Mouse (Mus musculus) urinary bladder, adult 18-20 months (tissue): ENCODE results near the gene Saal1.
"Not testable (repeated sequence)": the region's sequence is repeated elsewhere in the genome, so short reads cannot be mapped to it uniquely, and the experiment has no call there.

Source experiments
- DNase-seq, 2 experiments: peaks; one replicate each; pipeline ENCODE4 v3.0.0; 2022; ENCODE audit warnings: low spot score in 2 of 2, mixed read lengths in 2 of 2

Gene Saal1

DNA sequence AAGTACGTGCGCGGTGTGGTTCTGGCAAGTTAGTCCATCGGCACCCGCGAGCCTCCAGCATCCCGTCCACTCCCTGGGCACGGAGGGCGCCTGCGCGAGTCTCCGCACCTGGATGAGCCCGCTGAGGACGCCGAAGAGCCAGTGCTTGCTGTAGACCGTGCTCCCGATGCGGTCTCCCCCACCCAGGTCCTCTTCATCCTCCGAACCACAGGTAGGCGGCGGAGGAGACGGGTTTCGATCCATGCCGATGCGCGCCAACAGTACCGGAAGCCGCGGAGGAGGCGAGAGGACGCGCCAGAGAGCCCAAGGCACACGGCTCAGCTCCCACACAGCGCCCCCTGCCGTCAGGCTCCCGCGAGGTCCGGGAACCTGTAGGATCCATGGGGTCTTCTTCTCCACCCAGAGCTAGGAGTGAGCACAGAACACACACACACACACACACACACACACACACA, at the start of gene Saal1:
TSS of gene Saal1 (minus strand) at position 291 of the 455 bp plus-strand sequence.
- DNase-seq: peak; percentile 64 to 79

DNA sequence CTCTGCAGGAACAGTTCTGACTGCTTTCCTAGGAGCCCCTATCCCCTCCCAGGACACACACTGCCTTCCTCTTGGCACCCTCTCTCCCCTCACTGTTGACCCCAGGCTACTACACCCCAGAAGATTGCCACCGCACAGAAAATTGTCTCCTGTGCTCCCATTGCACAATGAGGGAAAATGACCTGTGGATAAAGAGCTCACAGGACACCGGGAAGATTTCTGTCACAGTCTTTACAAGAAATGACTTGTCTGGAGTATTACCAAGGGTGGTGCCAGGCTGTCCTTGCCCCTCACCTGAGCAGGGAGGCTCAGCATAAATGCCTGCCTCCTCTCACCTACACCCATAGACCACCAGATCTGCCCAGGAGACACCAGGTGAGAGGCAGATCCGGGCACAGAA, 41.0 kb upstream of the Saal1 start, which contains the start of gene Saa2:
TSS of gene Saa2 (plus strand) at position 301 of the 400 bp plus-strand sequence.
- no peak for DNase-seq

- no peak for DNase-seq
These were observed 38.0 kb upstream of the Saal1 start for GRCm38 (mm10) chr7:46748459-46748858.

- DNase-seq: no peak
These were observed 35.9 kb upstream of the Saal1 start for GRCm38 (mm10) chr7:46746381-46746780.

DNA sequence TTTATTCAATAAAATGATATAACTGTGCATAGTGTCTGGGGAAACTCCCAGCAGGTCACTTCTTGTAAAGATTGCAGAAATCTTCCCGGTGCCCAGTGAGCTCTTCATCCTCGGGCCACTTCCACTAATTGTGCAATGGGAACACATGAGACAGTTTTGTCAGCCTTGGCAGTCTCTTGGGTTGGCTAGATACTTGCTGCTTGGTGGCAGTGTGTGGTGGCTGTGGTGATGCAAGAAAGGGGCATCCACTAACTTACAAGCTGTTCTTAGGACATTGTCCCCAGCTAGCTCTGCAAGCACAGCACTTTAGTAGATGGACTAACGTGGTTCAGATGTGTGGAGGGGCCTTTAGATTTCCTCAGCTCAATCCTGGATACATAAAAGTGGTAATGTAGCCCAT, 35.3 kb upstream of the Saal1 start:
- no peak for DNase-seq

- DNase-seq: not testable (repeated sequence)
These were observed 32.4 kb upstream of the Saal1 start, which contains the start of gene Saa1 for GRCm38 (mm10) chr7:46742880-46743279. Gene Saa1, minus strand, starts transcription at chr7:46742980.

DNA sequence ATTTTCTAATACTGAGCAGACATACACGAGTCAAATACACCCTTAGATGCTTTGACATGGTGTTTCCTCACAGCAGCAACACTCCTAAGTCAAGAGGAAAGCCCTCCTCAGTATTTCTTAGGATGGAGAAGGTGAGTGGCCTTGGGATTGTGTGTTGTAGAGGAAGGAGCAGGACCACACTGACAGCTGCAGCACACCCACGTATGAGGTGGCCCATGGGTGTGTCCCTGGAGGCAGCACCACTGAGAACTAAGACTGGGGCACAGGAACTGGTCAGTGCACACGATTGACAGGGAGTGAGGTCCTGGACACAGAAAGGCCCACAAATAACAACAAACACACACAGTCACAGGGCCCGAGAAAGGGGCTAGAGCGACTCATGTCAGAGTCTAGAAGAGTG, 29.6 kb upstream of the Saal1 start:
- DNase-seq: not testable (repeated sequence)

- no peak for DNase-seq
These were observed 28.3 kb upstream of the Saal1 start for GRCm38 (mm10) chr7:46738561-46739460.

DNA sequence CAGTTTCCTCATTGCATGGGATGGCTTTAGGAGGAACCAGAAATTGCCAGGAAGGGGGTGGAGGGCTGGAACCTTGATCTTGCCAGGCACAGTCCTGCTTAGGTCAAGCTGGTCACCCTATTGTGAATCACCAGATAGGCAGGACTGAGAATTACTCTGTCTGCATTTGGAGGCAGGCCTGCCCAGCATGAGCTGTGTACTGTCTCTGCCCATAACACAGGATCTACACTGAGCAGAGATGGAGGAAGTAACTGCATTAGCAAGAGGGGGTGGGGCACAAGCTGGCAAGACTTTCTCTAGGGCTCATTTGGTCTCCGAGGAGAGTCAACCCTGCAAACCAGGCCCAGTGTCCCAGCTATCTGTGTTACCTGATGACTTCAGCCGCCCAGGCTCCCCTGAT, 24.5 kb upstream of the Saal1 start:
- no peak for DNase-seq

DNA sequence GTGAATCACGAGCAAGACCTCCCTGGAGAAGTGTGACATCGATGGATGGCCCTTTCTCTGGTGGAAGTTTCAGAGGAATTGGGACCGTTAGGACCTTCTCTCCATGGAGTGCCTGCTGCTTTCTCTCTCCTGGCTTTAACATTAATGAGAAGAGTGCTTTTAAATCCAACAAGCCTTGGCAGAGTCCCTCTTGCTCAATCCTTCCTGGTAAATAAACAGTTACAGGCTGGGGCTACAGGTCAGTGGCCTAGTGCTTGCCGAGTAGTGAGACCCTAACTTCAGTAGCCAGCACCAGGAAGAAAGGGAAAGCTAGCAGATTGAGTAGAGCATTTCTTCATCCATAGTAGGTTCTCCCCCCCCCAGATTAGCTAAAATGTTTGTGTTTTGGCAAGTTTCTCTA, 22.0 kb upstream of the Saal1 start, which contains the start of gene Saa4:
TSS of gene Saa4 (minus strand) at position 146 of the 400 bp plus-strand sequence.
- DNase-seq: no peak

DNA sequence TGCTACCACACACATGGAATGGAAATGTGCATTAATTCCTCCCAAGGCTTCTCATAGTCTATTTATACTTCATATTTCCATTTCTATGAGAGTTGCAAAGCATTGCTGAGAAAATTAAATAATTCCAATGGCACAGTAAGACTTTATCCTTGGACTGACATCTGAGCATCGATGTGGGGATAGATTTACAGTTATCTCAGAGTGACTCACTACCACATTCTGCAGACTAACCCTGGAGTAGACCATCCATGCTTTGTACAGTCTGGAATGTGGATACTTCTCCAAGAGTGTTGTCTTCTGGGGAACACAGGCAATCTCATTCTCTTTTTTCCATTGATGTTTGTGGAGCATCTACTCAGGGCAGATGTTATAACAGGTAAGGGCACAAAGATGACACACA, 17.1 kb upstream of the Saal1 start:
- DNase-seq: no peak

DNA sequence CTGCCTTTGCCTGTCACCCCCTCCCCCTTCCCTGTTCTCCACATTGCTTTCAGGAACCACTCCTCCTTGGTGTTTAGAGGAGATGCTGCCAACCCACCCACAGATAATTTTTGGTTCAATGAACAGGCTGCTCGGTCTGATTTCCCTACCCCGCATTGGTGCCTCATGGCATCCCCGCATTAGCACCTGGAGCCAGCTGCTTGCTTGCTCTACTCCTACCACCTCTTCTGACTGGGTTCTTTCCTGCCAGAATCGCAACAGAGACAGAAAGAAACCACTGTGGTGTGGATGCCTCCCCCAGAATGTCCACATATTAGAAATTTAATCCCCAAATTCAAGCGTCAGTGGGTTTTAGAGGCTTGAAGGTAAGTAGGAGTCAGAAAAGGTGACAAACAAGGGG, 13.9 kb upstream of the Saal1 start:
- no peak for DNase-seq

GRCm38 (mm10) chr7:46723849-46724248, 13.4 kb upstream of the Saal1 start:
- DNase-seq: no peak

- no peak for DNase-seq
These were observed 12.9 kb upstream of the Saal1 start for GRCm38 (mm10) chr7:46723354-46723753.

- DNase-seq: no peak
These were observed 10.0 kb upstream of the Saal1 start for GRCm38 (mm10) chr7:46720460-46720859.

DNA sequence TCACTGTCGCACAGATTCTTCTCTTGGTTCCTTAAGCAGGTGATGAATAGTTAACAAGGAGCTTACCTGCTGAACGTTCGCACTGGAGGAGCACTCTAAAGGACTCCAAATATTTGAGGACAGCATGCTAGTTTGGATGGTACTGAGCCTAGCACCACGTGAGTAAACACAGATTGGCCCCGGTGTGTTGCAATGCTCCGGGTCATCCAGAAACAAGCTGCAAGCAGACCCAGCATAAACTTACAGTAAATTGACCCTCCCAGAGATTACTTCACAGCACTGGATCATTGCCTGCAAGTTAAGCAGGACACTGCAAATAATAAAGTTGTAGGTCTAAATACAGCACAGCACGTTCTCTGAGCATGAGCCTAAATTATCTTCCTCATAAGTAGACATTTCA, 9.0 kb upstream of the Saal1 start:
- DNase-seq: peak in 1 of 2 experiments; percentile 69

GRCm38 (mm10) chr7:46718591-46719270, 8.3 kb upstream of the Saal1 start:
- no peak for DNase-seq

GRCm38 (mm10) chr7:46716897-46717296, 6.4 kb upstream of the Saal1 start:
- DNase-seq: no peak

GRCm38 (mm10) chr7:46715600-46715999, 5.1 kb upstream of the Saal1 start, which contains the start of gene Saa3:
Gene Saa3, minus strand, starts transcription at chr7:46715700.
- DNase-seq: no peak

DNA sequence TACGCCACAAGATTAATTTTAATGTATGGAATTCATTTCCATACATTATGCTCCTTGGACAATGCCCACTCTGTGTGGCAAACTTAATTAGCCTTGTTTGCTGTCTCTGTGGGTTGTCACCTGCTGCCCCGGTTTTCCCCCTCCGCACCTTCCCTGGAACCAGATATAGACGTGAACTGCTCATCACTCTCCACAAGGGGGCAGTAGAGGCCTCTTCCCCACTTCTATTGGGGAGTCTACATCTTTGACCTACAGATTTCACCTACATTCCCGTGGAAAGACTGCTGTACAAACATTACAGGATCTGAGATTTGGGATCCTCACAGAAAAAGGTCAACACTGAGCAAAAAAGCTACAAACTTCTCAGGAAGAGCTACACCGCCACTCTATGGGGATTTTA, 4.0 kb upstream of the Saal1 start:
- peak; percentile 25 to 32 for DNase-seq

- no peak for DNase-seq
These were observed 1.8 kb upstream of the Saal1 start for GRCm38 (mm10) chr7:46712250-46712649.

DNA sequence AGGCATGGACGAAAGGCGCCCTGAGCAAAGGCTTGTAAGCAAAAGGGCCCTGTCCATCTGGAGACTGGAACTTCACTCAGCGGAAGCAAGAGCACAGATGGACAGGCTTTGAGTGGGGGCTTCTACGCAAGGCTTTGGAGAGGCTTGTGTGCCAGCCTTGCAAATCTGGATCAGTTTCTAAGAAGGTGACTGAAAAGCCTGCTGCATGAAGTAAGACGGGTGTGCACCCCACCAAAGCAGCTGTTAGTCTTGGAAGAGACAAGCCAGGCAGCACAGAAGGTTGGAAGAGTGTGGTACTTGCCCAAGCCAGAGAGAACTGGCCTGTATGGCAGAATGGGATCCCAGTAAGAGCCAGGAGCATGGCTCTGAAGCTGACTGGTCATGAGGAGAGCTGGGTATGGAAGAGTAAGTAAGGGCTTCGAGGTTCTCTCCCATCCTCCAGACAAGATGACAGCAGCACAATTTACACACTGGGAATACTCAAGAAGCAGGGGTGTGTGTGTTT, 9.9 kb downstream of the Saal1 start:
- DNase-seq: no peak
